Mouse (Mus musculus) spleen, adult 2 months (tissue): ENCODE data around the gene Myrip.

ENCODE experiments used
- CTCF ChIP-seq: fragments of 200-500 bp; IDR thresholded peaks from 2 replicates; pipeline ENCODE4 v1.5.1; 2011; ENCODE audit warnings: mild to moderate bottlenecking, inconsistent platforms; ENCODE audit not compliant: insufficient read depth, insufficient read length, insufficient replicate concordance; ENCODE audit errors: extremely low read depth
- POLR2A ChIP-seq: fragments of 200-500 bp; IDR thresholded peaks from 2 replicates; pipeline ENCODE4 v1.6.1; 2011; ENCODE audit warnings: low read depth, low read length, inconsistent platforms

DNA sequence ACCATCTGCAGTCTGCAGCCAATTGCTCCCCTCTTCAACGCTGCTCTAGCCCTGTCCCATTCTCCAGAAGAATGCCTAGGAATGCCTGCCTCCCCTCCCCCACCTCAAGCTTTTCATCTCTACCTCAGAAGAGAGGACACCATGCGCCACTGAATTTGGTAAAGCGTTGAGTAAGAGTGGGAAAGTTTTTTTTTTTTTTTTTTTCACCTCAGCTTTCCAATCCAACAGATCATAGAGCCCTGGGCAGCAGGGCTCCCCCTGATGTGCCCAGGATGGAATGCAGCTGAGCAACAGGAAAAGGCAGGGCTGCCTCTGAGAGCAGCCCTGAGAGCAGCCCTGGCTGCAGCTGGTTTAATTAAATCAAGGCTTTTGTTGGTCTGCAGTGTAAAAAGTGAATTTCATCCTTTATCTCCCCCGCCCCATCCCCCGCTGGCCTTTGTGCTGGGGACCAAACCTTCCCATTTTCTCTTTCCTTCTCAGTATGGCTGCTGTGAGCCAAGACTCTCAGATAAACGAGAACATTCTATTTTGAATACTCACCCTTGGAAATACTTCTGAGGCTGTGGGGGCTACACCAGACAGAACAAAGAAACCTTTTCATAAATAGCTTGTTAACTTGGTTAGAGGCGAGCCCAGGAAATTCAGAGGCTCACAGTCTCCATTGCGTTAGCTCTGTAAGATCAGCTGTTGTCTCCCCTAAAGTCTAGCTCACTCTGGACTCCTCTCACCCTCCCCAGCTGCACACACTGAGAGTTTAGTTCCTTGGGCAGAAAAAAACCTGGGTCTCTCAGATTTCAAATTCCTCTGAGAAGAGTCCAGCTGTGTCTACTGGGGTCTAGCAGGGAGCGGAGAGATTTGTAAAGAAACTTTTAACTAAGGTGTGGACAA, 154.7 kb downstream of the Myrip start:
- TF ChIP-seq CTCF: no peak
- TF ChIP-seq POLR2A: no peak
